Mouse (Mus musculus): ENCODE measurements around the gene Vps35l.

Vps35l gene

GRCm38 (mm10) chr7:118807899-118808298 lies 67.9 kb downstream of the Vps35l start:
- in situ Hi-C loops (cut with MboI; ENCODE audit: unreplicated experiment in 2 of 2): no loop called here

GRCm38 (mm10) chr7:118811407-118812106 lies 71.5 kb downstream of the Vps35l start:
- in situ Hi-C loops (cut with MboI; ENCODE audit: unreplicated experiment in 2 of 2): no loop called here

- in situ Hi-C loops (cut with MboI; ENCODE audit: unreplicated experiment in 2 of 2): no loop called here
Observed at GRCm38 (mm10) chr7:118813592-118813991, 73.6 kb downstream of the Vps35l start.

- in situ Hi-C loops (cut with MboI; ENCODE audit: unreplicated experiment in 2 of 2): no loop called here
Observed at GRCm38 (mm10) chr7:118816275-118816674, 76.2 kb downstream of the Vps35l start.

GRCm38 (mm10) chr7:118817741-118818140 lies 77.7 kb downstream of the Vps35l start:
- in situ Hi-C loops (cut with MboI; ENCODE audit: unreplicated experiment in 2 of 2): no loop called here

GRCm38 (mm10) chr7:118819666-118820065 lies 79.6 kb downstream of the Vps35l start:
- in situ Hi-C loops (cut with MboI; ENCODE audit: unreplicated experiment in 2 of 2): no loop called here

GRCm38 (mm10) chr7:118821356-118821755 lies 81.3 kb downstream of the Vps35l start:
- in situ Hi-C loops (cut with MboI; ENCODE audit: unreplicated experiment in 2 of 2): no loop called here

GRCm38 (mm10) chr7:118821887-118822556 lies 82.0 kb downstream of the Vps35l start:
- in situ Hi-C loops (cut with MboI; ENCODE audit: unreplicated experiment in 2 of 2): no loop called here

GRCm38 (mm10) chr7:118824451-118824850 lies 84.4 kb downstream of the Vps35l start:
- in situ Hi-C loops (cut with MboI; ENCODE audit: unreplicated experiment in 2 of 2): no loop called here

GRCm38 (mm10) chr7:118827975-118828416 lies 88.0 kb downstream of the Vps35l start:
- in situ Hi-C loops (cut with MboI; ENCODE audit: unreplicated experiment in 2 of 2): no loop called here

- in situ Hi-C loops (cut with MboI; ENCODE audit: unreplicated experiment in 2 of 2): no loop called here
Observed at GRCm38 (mm10) chr7:118837901-118838300, 97.9 kb downstream of the Vps35l start.

- in situ Hi-C loops (cut with MboI; ENCODE audit: unreplicated experiment in 2 of 2): no loop called here
Observed at GRCm38 (mm10) chr7:118841030-118841745, 101.2 kb downstream of the Vps35l start.

- in situ Hi-C loops (cut with MboI; ENCODE audit: unreplicated experiment in 2 of 2): no loop called here
Observed at GRCm38 (mm10) chr7:118841796-118842195, 101.8 kb downstream of the Vps35l start.

- in situ Hi-C loops (cut with MboI; ENCODE audit: unreplicated experiment in 2 of 2): no loop called here
Observed at GRCm38 (mm10) chr7:118842938-118843337, 102.9 kb downstream of the Vps35l start.

GRCm38 (mm10) chr7:118845141-118845540 lies 105.1 kb downstream of the Vps35l start:
- in situ Hi-C loops (cut with MboI; ENCODE audit: unreplicated experiment in 2 of 2): no loop called here

- in situ Hi-C loops (cut with MboI; ENCODE audit: unreplicated experiment in 2 of 2): no loop called here
Observed at GRCm38 (mm10) chr7:118846329-118846728, 106.3 kb downstream of the Vps35l start.

- in situ Hi-C loops (cut with MboI; ENCODE audit: unreplicated experiment in 2 of 2): no loop called here
Observed at GRCm38 (mm10) chr7:118848796-118849195, 108.8 kb downstream of the Vps35l start.

GRCm38 (mm10) chr7:118849543-118850250 lies 109.7 kb downstream of the Vps35l start:
- in situ Hi-C loops (cut with MboI; ENCODE audit: unreplicated experiment in 2 of 2): no loop called here

- in situ Hi-C loops (cut with MboI; ENCODE audit: unreplicated experiment in 2 of 2): no loop called here
Observed at GRCm38 (mm10) chr7:118850676-118851290, 110.8 kb downstream of the Vps35l start.

GRCm38 (mm10) chr7:118851571-118851970 lies 111.5 kb downstream of the Vps35l start:
- in situ Hi-C loops (cut with MboI; ENCODE audit: unreplicated experiment in 2 of 2): no loop called here

All from v-Abl transformed pro-B cells (cell line).